Mouse (Mus musculus): ENCODE data around the gene Slc7a7. TPM values are rescaled to one million over a fixed set of nuclear protein-coding genes. Genes with fewer than 3 reads are reported as not detected.
A peak's percentile ranks its signal among the peaks of the same experiment; 100 is the strongest.

Slc7a7 gene
- total RNA-seq, 2 experiments from 2014 or later: 8.8 to 10.6 TPM

DNA sequence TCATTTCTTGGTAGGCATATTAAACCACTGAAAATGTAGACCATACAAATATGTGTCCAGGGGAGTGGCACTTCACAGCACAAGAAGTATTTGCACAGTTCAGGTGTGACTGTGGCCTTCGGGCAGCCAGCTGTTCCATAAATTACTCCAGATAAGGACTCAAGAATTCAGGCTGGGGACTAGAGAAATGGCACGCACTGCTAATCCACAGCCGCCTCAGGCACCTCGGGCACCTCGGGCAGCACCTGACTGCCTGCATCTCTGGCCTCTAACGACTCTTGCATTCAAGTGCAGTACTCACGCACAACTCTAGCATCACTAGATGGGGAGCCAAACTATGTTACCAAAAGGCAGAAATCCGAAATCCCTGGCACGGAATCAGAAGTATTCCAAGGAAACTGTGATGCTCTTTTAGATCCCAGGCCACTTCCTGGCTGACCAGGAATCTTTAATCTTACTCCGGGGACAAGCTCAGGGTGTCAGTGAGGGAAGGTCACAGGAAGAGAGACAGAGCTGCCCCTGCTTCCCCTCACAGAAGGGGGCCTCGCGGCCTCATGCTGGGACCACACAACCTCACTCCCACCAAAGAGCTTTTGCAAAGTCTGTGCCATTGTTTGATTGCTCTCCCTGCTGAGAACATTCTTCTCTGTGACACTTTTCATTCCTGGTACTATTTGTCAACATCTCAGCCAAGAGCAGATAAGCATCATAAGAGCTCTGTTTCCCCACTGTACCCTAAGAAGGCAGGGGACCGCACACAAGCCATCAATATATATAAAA lies 2.1 kb downstream of the Slc7a7 start:
- no peak for ATAC-seq (replicated peaks; ENCODE audit: low FRiP score, low TSS enrichment, poor library complexity, severe bottlenecking)

DNA sequence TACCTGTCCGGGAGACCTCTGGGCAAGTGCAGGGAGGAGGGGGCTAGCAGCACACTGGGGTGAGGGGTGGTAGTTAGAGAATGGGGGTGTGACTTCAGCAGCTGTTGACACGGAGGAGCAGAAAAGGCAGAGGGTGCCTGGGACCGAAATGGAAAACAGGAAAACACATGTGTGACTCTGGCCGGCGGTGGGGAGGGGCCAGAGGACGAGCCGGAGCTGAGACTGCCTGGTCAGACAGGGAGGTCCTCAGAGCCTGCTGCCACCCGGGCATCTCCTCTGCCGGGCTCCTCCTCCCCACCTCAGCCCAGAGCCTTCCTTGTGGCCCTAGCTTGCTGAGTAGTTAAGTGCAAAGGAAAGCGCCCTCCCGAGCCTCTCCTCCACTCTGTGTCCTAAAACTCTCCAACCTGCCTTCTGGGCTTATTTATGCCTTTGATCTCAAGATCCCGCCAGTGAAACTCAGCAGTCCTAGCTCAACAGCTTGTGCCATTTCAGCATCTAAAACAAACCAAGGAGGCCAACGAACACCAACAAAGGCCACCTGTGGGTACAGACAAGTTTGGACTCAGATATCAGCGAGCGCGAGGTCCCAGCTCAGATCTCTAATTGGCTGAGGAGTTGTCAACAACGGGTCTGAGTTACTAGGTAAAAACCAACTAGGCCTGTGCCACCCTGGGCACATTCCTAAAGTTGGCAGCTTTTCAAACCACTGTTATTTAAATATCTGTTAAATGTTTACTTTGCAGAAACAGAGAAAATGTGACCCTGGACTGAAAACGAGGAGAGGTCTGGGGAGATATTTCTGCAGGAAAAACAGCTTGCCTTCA lies 3.5 kb downstream of the Slc7a7 start:
- peak; percentile 78 for ATAC-seq (replicated peaks; ENCODE audit: low FRiP score, low TSS enrichment, poor library complexity, severe bottlenecking)

DNA sequence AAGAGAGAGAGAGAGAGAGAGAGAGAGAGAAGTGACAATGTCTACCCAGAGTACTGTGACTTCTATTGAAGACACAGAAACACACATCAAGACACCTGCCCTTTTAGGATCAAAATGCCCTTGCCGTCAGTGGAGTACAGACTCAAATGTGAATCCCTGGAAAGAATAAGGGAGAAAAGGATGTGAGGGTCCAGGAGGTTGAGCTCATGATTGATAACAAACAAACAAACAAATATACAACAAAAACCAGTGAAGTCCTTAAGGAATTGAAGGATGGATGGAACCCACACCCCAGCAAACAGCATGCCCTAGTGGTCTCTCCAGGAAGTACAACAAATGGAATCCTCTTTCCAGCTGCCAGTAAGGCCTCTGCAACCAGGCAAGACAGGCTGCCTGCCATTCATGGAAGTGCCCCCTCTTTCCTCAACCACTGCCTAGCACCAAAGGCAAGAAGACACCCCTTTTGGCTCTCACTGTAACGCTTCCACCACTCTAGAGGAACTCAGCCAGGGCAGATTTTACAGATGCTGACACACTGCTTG lies 4.9 kb downstream of the Slc7a7 start:
- ATAC-seq (replicated peaks; ENCODE audit: low FRiP score, low TSS enrichment, poor library complexity, severe bottlenecking): no peak

DNA sequence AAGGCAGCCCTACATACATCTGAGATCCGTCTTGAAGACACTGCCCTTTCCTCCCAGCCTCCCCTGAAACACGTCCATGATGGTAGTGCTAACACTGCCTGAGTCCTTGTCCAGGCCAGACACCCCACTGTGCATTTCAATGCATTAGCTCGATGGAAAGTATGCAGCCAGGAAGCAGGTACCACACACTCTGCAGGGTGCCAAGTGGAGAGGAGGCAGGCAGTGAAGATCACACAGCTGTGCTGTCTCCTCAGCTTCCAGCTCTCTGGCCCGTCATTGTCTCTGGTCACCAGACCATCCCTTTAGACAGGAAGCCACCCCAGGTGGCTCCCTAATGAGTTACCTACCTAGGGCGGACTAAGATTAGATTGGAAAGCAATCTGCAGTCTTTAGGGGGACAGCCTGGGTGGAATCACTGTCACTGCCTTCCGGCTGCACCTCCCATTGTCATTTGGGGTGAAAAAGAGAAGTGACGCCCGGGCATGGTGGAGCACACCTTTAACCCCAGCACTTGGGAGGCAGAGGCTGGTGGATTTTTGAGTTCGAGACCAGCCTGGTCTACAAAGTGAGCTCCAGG lies 5.5 kb downstream of the Slc7a7 start:
- no peak for ATAC-seq (replicated peaks; ENCODE audit: low FRiP score, low TSS enrichment, poor library complexity, severe bottlenecking)

DNA sequence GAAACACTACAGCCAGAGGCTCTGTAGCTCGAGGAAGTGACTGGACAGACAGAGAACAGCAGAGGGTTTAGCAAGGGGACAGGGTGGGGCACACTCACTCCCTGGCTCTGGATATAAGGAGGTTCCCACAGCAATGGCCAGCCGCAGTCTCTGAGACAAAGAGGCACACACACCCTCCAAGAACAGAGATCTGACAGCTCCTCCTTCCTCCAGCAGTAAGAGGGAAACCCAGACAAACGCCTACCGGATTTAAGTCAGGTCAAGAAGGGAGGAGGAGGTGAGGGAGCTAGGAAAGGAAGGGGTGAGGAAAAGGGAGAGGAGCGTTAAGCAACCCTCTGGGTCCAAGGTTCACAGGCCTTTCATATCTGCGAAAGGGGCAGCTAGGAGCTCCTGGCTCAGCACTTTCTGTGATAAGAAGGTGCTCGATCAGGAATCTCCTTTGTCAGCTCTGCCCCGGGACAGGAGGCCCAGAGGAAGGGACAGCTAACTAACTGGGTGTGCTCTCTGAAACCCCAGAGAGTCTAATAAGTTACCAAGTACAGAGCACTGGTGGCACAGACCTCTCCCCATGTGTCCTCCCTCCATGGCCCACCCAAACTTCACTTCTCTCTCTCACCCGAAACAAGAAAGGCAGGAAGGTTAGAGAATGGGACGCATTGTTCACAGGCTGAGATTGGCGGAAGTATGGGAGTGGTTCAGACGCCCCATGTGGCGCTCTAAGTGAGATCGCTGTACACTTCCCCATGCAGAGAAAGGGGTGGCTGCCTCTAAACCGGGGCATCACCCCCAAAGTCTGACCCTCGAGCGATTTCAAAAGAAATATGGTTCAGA lies 7.4 kb downstream of the Slc7a7 start:
- peak; percentile 43 for ATAC-seq (replicated peaks; ENCODE audit: low FRiP score, low TSS enrichment, poor library complexity, severe bottlenecking)

DNA sequence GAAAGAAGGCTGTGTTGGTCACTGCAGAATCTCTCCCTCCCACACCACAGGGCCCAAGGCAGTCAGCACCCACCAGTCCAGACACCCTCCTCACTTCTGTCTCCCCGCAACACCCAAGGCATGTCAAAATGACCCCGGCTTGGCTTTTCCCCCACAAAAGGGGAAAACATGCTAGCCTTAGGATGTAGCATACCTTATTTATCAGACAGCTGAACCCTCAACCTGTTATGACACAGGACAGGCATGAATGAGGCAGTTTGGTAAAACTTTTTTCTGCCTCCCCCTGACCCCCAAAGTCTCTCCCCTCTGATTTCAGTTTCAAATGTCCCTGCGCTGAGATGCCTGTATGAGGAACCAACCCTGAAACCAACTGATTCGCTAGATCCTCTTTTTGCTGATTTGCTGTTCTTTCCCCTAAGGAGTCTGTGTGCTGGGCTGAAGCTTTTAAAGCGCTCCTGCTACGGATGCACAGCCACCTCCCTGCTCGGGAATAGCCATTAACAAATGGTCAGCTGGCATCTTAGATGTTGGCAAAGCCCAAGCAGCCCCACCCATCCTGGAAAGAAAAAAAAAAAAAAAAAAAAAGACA lies 8.4 kb downstream of the Slc7a7 start:
- ATAC-seq (replicated peaks; ENCODE audit: low FRiP score, low TSS enrichment, poor library complexity, severe bottlenecking): no peak

DNA sequence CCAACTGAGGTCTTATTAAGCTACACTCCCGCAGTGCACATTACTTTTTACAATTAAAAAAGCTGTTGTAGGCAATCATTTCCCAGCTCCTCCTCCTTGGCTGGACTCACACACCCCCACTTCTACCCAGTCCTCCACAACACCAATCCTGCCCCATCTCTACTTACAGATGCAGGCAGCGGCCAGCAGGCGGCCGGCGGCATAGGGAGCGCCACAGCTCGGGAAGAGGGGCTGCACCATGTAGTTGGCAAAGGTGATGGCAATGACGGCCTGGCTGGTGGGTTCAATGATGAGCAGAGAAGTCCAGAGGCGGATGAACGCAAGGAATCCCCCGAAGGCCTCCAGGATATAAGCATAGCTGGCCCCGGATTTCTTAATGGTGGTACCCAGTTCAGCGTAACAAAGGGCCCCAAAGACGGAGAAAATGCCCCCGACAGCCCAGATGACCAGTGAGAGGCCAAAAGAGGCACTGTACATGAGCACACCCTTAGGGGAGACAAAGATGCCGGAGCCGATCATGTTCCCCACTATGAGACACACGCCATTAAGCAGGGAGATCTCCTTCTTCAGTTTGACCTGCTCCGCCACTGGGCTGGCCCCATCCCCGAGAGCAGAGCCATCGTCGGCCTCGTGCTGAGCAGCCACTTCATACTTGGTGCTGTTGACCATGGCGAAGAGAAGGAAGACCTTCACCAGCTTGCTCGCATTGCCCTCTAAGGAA lies 9.1 kb downstream of the Slc7a7 start:
- no peak for ATAC-seq (replicated peaks; ENCODE audit: low FRiP score, low TSS enrichment, poor library complexity, severe bottlenecking)

DNA sequence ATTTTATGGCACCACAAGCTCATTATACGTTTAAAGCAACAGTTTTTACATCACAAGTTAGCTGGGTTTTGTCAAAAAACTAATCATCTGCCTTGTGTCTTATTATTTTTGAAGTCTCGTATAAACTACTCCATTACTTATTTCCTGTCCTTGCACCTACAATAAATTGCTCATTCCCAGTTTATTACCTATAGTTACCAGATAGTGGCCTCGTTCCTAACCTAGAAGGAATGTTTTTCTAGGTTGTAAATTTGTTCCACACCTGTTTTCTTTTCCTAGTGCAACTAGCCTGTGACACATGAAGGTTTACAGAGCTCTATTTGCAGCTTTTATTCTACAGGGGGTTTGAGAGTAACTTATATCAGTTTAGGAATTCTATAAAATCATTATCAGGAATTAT lies 15.9 kb downstream of the Slc7a7 start:
- no peak for ATAC-seq (replicated peaks; ENCODE audit: low FRiP score, low TSS enrichment, poor library complexity, severe bottlenecking)

DNA sequence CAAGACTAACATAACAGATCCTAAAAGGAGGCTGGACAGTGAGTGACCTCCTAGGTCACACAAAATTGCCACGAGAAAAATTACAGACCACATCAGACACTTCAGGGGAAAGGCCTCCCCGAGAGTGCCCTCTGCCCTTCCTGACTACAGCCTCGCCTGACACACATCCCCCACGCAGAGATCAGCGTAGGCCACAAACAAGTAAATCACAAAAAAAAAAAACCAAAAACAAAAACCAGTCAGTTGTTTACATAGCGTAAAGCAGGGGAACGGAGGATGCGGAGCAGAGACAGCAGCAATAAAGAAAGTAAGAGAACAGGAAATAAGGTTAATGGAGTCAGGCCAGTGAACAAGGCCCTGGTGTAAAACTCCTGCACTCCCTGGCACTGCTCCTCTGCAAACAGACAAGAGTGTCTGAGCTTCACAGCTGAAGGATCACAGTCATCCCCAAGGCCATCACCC lies 18.6 kb downstream of the Slc7a7 start:
- no peak for ATAC-seq (replicated peaks; ENCODE audit: low FRiP score, low TSS enrichment, poor library complexity, severe bottlenecking)

DNA sequence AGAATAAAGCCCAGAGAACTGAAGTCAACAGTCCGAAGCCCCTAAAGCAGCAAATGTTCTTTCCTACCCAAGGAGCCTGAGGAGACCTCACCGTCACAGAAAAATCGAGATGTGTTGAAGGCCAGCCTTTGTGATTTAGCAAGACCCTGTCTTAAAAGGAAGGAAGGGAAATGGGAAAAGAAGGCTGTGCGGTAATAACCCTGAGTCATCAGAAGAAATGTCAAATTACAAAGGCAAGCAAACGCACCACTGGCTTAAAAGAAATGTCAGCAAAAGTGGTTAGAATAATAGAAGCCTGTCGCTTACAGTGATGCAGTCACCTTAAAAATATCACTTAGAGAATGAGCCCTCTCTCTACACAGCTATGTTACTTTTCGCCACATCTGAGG lies 19.1 kb downstream of the Slc7a7 start:
- ATAC-seq (replicated peaks; ENCODE audit: low FRiP score, low TSS enrichment, poor library complexity, severe bottlenecking): no peak

DNA sequence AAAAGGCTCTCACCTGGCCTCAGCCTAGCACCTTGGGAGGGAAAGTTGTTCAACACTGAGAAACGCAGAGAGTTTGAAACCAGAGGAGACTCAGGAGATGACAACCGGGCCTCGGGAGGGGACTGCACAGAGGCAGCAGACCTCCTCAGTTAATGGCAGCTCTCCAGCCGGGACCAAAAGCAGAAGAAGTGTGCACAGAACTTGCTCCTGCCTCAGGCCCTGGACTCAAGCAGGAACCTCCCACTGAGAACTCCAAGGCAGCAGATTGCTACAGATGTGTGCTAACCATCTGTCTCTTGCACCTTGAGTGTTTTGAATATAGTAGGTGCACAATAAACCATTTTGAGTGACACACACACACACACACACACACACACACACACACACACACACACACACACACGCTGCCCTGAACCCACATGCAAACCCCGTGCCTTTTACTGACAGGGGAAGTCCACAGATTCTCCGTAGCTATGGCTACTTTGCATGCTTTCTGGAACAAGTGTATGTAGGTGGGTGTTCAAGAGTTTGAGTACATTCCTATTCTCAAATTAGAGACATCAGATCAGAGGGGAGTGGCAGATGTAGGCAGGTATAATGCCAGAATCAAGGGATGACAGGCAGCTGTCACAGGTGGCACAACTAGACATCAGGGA lies 19.6 kb downstream of the Slc7a7 start:
- ATAC-seq (replicated peaks; ENCODE audit: low FRiP score, low TSS enrichment, poor library complexity, severe bottlenecking): no peak

DNA sequence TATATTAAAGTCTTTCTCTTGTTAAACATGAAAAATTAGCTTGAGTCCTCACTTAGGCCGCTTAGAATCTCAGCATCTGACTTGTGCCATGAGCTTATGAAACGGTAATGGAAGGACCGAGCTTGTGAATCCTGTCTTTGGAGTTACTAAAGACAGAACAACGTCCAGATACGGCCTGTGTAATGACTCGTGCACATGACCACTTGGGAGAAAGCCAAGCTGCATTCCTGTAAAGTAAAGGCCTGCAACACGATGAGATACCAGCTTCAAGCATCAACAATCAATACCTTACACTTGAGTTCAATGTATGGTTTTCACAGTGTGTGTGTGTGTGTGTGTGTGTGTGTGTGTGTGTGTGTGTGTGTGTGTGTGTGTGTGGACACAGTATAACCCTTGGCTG lies 20.9 kb downstream of the Slc7a7 start:
- no peak for ATAC-seq (replicated peaks; ENCODE audit: low FRiP score, low TSS enrichment, poor library complexity, severe bottlenecking)

DNA sequence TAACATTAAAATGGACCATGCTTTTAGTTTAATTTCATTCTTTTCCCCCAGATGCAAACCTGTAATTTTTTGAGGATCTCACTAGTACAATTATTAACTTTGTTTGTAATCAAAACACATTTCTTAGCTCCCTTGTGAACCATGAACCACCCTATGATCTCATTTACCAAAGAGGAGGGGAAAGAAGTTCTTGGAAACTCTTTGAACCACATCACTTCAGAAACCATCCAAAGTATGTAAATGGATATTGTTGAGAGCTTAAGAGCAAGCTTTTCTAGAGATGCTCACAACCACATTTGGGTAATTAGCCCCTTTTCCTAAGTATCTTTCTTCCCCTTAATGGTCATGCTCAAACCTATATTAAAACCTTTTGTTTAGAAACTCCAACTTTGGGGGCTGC lies 23.3 kb downstream of the Slc7a7 start:
- ATAC-seq (replicated peaks; ENCODE audit: low FRiP score, low TSS enrichment, poor library complexity, severe bottlenecking): no peak

DNA sequence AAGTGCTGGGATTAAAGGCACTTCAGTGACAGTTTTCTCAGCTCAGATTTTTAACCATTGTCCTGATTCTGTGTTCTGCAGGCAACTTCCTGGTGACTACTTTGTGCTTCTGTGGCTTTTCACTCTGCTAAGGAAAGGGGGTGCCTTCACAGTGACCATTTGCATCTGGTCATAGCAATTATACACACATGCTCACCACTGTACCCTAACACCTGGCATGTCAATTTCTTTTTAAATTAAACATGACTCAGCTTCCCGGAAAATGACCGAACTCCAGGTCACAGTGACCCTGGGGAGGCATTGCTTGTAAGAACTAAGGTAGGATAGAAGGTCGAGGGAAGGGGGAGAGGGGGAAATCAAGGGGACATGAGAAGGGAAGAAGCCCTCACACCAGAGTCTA lies 23.8 kb downstream of the Slc7a7 start:
- ATAC-seq (replicated peaks; ENCODE audit: low FRiP score, low TSS enrichment, poor library complexity, severe bottlenecking): no peak

DNA sequence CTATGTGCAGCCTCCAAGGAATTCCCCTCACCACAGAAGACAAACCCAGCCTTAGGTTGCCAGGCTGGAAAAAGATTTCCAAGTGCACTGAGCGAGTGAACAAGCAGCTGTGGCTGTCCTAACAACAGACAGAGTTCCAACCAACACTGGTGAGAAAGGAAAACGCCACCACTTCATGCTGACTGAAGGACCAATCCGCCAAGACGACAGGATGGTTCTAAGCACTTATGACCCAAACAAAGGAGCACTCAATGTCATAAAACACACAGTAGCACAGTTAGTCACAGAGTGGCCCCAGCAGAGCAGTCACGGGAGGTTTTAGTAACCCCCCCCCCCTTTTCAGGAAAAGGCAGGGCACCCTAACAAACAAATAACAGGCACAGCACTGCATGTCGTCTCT lies 26.7 kb downstream of the Slc7a7 start:
- no peak for ATAC-seq (replicated peaks; ENCODE audit: low FRiP score, low TSS enrichment, poor library complexity, severe bottlenecking)

DNA sequence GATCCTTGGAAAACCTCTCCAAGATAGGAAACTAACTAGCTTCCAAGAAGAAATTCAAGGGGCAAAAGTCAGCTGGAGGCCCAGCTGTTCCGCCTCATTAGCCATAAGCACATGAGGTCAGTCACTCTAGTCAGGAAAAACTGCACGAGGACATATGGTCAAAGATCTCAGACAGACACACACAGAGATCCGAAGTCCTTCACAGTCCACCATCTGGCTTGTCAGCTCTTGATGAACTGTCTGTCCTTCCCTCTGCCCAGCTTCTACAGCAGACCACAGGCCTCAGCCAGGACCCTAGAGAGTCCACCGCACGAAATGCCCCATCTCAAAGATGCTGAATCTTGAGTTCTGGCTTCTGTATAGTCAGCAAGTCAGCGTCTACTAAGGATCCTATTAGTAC lies 30.0 kb downstream of the Slc7a7 start:
- ATAC-seq (replicated peaks; ENCODE audit: low FRiP score, low TSS enrichment, poor library complexity, severe bottlenecking): no peak

DNA sequence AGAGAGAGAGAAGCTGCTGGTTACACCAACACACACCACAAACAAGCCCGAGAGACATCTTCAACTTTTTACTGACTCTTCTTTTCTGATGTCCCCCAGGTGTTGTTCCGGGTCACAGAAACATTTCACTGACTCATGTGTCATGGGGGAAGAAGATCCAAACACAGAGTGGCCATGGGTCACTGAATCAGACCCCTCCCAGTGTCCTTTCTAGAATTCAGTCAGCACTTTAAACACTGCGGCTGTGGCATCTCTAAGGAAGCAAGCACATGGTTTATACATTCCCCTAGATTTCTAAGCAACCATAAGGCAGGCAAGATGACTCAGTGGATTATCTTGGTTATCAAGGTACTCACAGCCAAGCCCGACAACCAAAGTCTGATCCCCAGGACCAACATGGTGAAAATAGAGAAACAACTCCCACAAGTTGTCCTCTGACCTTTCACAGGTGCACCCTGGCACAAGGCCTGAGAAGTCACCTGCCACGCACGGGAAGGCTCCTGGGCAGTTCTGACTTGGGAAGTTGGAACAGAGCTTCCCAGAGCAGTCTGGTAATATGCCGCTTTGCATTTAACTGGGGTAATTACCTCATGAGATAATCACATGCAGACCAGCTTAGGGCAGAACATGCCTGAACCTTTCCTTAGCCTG lies 31.5 kb downstream of the Slc7a7 start:
- no peak for ATAC-seq (replicated peaks; ENCODE audit: low FRiP score, low TSS enrichment, poor library complexity, severe bottlenecking)
